Mouse (Mus musculus) ES-E14 (cell line): ENCODE measurements around the gene Kcnab1.

Experiments
- HCFC1 ChIP-seq: IDR thresholded peaks from 2 replicates; pipeline ENCODE4 v1.6.1; 2012; ENCODE audit warnings: low read length, inconsistent platforms, borderline replicate concordance; ENCODE audit not compliant: insufficient read depth
- MAFK ChIP-seq: IDR thresholded peaks from 2 replicates; pipeline ENCODE4 v1.6.1; 2014; ENCODE audit warnings: mild to moderate bottlenecking, low read depth, low read length, inconsistent platforms; ENCODE audit not compliant: insufficient read depth
- ZC3H11A ChIP-seq: IDR thresholded peaks from 2 replicates; pipeline ENCODE4 v1.6.1; 2012; ENCODE audit warnings: low read depth, mild to moderate bottlenecking, inconsistent platforms, low read length, borderline replicate concordance
- ZNF384 ChIP-seq: IDR thresholded peaks from 2 replicates; pipeline ENCODE4 v1.6.1; 2012; ENCODE audit warnings: low read depth, low read length, inconsistent platforms

- TF ChIP-seq ZNF384 (no peak), ZC3H11A (no peak), MAFK (no peak), HCFC1 (no peak)
Measured at GRCm38 (mm10) chr3:65367944-65368343, 258.8 kb downstream of the Kcnab1 start.
